Mouse (Mus musculus): ENCODE results near the gene Vmn2r12. TPM values are rescaled to one million over a fixed set of nuclear protein-coding genes. Genes with fewer than 3 reads are reported as not detected.
"Not testable (repeated sequence)": the region's sequence is repeated elsewhere in the genome, so short reads cannot be mapped to it uniquely, and the experiment has no call there.

Gene Vmn2r12
- 0.03 TPM in 1 of 2 replicates, not detected in the other for polyA plus RNA-seq (2012; ENCODE audit: insufficient read depth, low replicate concordance)

- peaks cover 10% of the 10 kb centered on the region; the same call in 1 of the 2 replicates for H3K9me3 ChIP-seq
- H3K36me3 ChIP-seq (replicated peaks; ENCODE audit: low read length); H3K27me3 ChIP-seq (replicated peaks); H3K4me3 ChIP-seq (replicated peaks); H3K4me1 ChIP-seq: not testable (repeated sequence)
These were observed at the start of gene Vmn2r12 for GRCm38 (mm10) chr5:109097850-109098249. Gene Vmn2r12, minus strand, starts transcription at chr5:109097950.

GRCm38 (mm10) chr5:109139546-109139945, 41.8 kb upstream of the Vmn2r12 start:
- H3K27me3 ChIP-seq (replicated peaks): no peaks in the 10 kb centered on the region
- H3K4me1 ChIP-seq: no peaks in the 10 kb centered on the region
- peaks cover 9% of the 10 kb centered on the region; the same call in 1 of the 2 replicates for H3K9me3 ChIP-seq
- H3K4me3 ChIP-seq (replicated peaks): no peak overlapping the region
- no peak for TF ChIP-seq GATA1 (IDR thresholded peaks at IDR 0.05; ENCODE audit: borderline replicate concordance, low read length)
- no peak for TF ChIP-seq FLI1 (IDR thresholded peaks at IDR 0.05; ENCODE audit: low read length)
- no peaks in the 10 kb centered on the region for H3K36me3 ChIP-seq (replicated peaks; ENCODE audit: low read length)

- Histone ChIP-seq H3K27me3 (replicated peaks) (no peaks in the 10 kb centered on the region), H3K9me3 (peaks cover 14% of the 10 kb centered on the region), H3K4me1 (no peaks in the 10 kb centered on the region), H3K4me3 (replicated peaks) (no peak overlapping the region), H3K36me3 (replicated peaks; ENCODE audit: low read length) (no peaks in the 10 kb centered on the region)
- TF ChIP-seq GATA1 (IDR thresholded peaks at IDR 0.05; ENCODE audit: borderline replicate concordance, low read length) (no peak), FLI1 (IDR thresholded peaks at IDR 0.05; ENCODE audit: low read length) (no peak)
These were observed 39.0 kb upstream of the Vmn2r12 start for GRCm38 (mm10) chr5:109136731-109137130.

GRCm38 (mm10) chr5:109096482-109096881, 1.3 kb downstream of the Vmn2r12 start:
- not testable (repeated sequence) for H3K27me3 ChIP-seq (replicated peaks); H3K4me3 ChIP-seq (replicated peaks); H3K4me1 ChIP-seq; H3K36me3 ChIP-seq (replicated peaks; ENCODE audit: low read length)
- H3K9me3 ChIP-seq: peaks cover 10% of the 10 kb centered on the region; the same call in 1 of the 2 replicates

- not testable (repeated sequence) for H3K4me1 ChIP-seq; H3K27me3 ChIP-seq (replicated peaks); H3K36me3 ChIP-seq (replicated peaks; ENCODE audit: low read length); H3K4me3 ChIP-seq (replicated peaks); H3K9me3 ChIP-seq
These were observed 25.7 kb downstream of the Vmn2r12 start for GRCm38 (mm10) chr5:109072016-109072415.

- not testable (repeated sequence) for H3K4me1 ChIP-seq; H3K27me3 ChIP-seq (replicated peaks); H3K36me3 ChIP-seq (replicated peaks; ENCODE audit: low read length); H3K9me3 ChIP-seq; H3K4me3 ChIP-seq (replicated peaks)
These were observed 38.3 kb downstream of the Vmn2r12 start, which contains the start of gene Vmn2r11 for GRCm38 (mm10) chr5:109059469-109059868. Gene Vmn2r11, minus strand, starts transcription at chr5:109059569.

GRCm38 (mm10) chr5:109055286-109055685, 42.5 kb downstream of the Vmn2r12 start:
- no peak for TF ChIP-seq FLI1 (IDR thresholded peaks at IDR 0.05; ENCODE audit: low read length)
- no peaks in the 10 kb centered on the region for H3K4me1 ChIP-seq
- H3K36me3 ChIP-seq (replicated peaks; ENCODE audit: low read length): no peaks in the 10 kb centered on the region
- H3K9me3 ChIP-seq: peaks cover under 1% of the 10 kb centered on the region; the same call in 1 of the 2 replicates
- H3K27me3 ChIP-seq (replicated peaks): no peaks in the 10 kb centered on the region
- no peak overlapping the region for H3K4me3 ChIP-seq (replicated peaks)

Other genes with a start within 250 kb of the Vmn2r12 start
- gene Vmn2r9, start 245.3 kb downstream of the Vmn2r12 start, polyA plus RNA-seq (2012; ENCODE audit: insufficient read depth, low replicate concordance): not detected in 2 replicates
- not detected in 2 replicates for gene Vmn2r10, start 91.4 kb downstream of the Vmn2r12 start, polyA plus RNA-seq (2012; ENCODE audit: insufficient read depth, low replicate concordance)
- not detected in 2 replicates for gene Vmn2r11, start 38.4 kb downstream of the Vmn2r12 start, polyA plus RNA-seq (2012; ENCODE audit: insufficient read depth, low replicate concordance)
- not detected in 2 replicates for gene Vmn2r13, start 94.2 kb upstream of the Vmn2r12 start, polyA plus RNA-seq (2012; ENCODE audit: insufficient read depth, low replicate concordance)
- gene Vmn2r14, start 126.8 kb upstream of the Vmn2r12 start, polyA plus RNA-seq (2012; ENCODE audit: insufficient read depth, low replicate concordance): not detected in 2 replicates
- not detected in 2 replicates for gene Vmn2r15, start 199.7 kb upstream of the Vmn2r12 start, polyA plus RNA-seq (2012; ENCODE audit: insufficient read depth, low replicate concordance)
- not detected in 2 replicates for gene Vmn2r16, start 232.2 kb upstream of the Vmn2r12 start, polyA plus RNA-seq (2012; ENCODE audit: insufficient read depth, low replicate concordance)